Mouse (Mus musculus) cerebellum, adult 2 months (tissue): ENCODE data around the gene Plekha5.

Experiments used
- CTCF ChIP-seq: fragments of 200-500 bp; IDR thresholded peaks from 2 replicates; pipeline ENCODE4 v1.5.1; 2011; ENCODE audit warnings: low read depth, mild to moderate bottlenecking, control low read depth, low read length, moderate library complexity, borderline replicate concordance; ENCODE audit not compliant: insufficient read depth
- POLR2A ChIP-seq: fragments of 200-500 bp; IDR thresholded peaks from 2 replicates; pipeline ENCODE4 v1.6.1; 2011; ENCODE audit warnings: low read length, control low read depth, borderline replicate concordance; ENCODE audit not compliant: insufficient read depth

GRCm38 (mm10) chr6:140450693-140451092 lies 26.8 kb downstream of the Plekha5 start:
- no peak for TF ChIP-seq POLR2A
- TF ChIP-seq CTCF, result no peak
